Mouse (Mus musculus) liver, embryonic 13.5 days (tissue): Measurements from ENCODE around the gene Sh3kbp1. TPM values are rescaled to one million over a fixed set of nuclear protein-coding genes. Genes with fewer than 3 reads are reported as not detected.

Source experiments
- ATAC-seq: fragments of 200-750 bp; cut with Nextera tagmentation; 2 replicates; pipeline ENCODE4 v1.8.0; 2017; ENCODE audit warnings: low read depth, mild to moderate bottlenecking, moderate number of reproducible peaks, moderate library complexity
- DNase-seq: peaks from one replicate; pipeline ENCODE4 v3.0.0; 2022
- H3K27ac ChIP-seq: fragments of 300-500 bp; sonication (generic); 2 replicates; pipeline ENCODE4 v1.5.1; 2015; ENCODE audit warnings: moderate library complexity, mild to moderate bottlenecking, inconsistent platforms
- H3K27me3 ChIP-seq: fragments of 300-500 bp; sonication (generic); 2 replicates; pipeline ENCODE4 v1.6.1; 2015; ENCODE audit warnings: mild to moderate bottlenecking, inconsistent platforms
- H3K36me3 ChIP-seq: fragments of 300-500 bp; sonication (generic); 2 replicates; pipeline ENCODE4 v1.6.1; 2015; ENCODE audit warnings: mild to moderate bottlenecking, inconsistent platforms
- H3K4me1 ChIP-seq: fragments of 300-500 bp; sonication (generic); replicated peaks from 2 replicates; pipeline ENCODE4 v1.6.1; 2015; ENCODE audit warnings: inconsistent platforms
- H3K4me2 ChIP-seq: fragments of 300-500 bp; sonication (generic); 2 replicates; pipeline ENCODE4 v1.6.1; 2015; ENCODE audit warnings: inconsistent platforms, mild to moderate bottlenecking, moderate library complexity
- H3K4me3 ChIP-seq: fragments of 300-500 bp; sonication (generic); replicated peaks from 2 replicates; pipeline ENCODE4 v1.5.1; 2015; ENCODE audit warnings: mild to moderate bottlenecking, inconsistent platforms
- H3K9ac ChIP-seq: fragments of 300-500 bp; sonication (generic); 2 replicates; pipeline ENCODE4 v1.6.1; 2015; ENCODE audit warnings: mild to moderate bottlenecking, inconsistent platforms
- H3K9me3 ChIP-seq: fragments of 300-500 bp; sonication (generic); replicated peaks from 2 replicates; pipeline ENCODE4 v1.6.1; 2016; ENCODE audit warnings: inconsistent platforms
- WGBS: fragments of 180-500 bp; shearing (Covaris S2); methylation state at CpG from one replicate; pipeline ENCODE4 v1.1.7; 2015; ENCODE audit not compliant: insufficient replicate concordance; 5-methylcytosine and 5-hydroxymethylcytosine counted together
- polyA plus RNA-seq: library from polyadenylated mRNA; unstranded; fragments of >200 nt; fragmentation: Nextera tagmentation; extraction: Ambion mirVana; gene quantifications from 2 replicates; pipeline ENCODE4 v1.2.1, GENCODE M21; 2015

Sh3kbp1 gene
- polyA plus RNA-seq, 1 experiment from 2014 or later: 10.7 TPM

GRCm38 (mm10) chrX:159638500-159639227 is 11.6 kb downstream of the Sh3kbp1 start:
- H3K9ac ChIP-seq: no peak overlapping the region
- H3K4me2 ChIP-seq: no peak overlapping the region
- whole genome bisulfite sequencing: 38% methylated on average over 4 of the region's 4 CpGs
- ATAC-seq (peak; percentile 54; the same call in 1 of the 2 replicates), DNase-seq (no peak)
- H3K4me3 ChIP-seq: no peak overlapping the region
- no peaks in the 10 kb centered on the region for H3K27me3 ChIP-seq
- no peaks in the 10 kb centered on the region for H3K9me3 ChIP-seq
- peaks cover 13% of the 10 kb centered on the region for H3K4me1 ChIP-seq
- H3K27ac ChIP-seq: no peak overlapping the region
- no peaks in the 10 kb centered on the region for H3K36me3 ChIP-seq

GRCm38 (mm10) chrX:159639991-159640390 is 12.9 kb downstream of the Sh3kbp1 start:
- Histone ChIP-seq H3K27me3 (no peaks in the 10 kb centered on the region), H3K27ac (no peak overlapping the region; the same call in 1 of the 2 replicates), H3K36me3 (no peaks in the 10 kb centered on the region), H3K4me1 (peaks cover 13% of the 10 kb centered on the region), H3K9me3 (no peaks in the 10 kb centered on the region), H3K4me3 (no peak overlapping the region), H3K9ac (no peak overlapping the region), H3K4me2 (no peak overlapping the region)
- ATAC-seq (peak; percentile 63; the same call in 1 of the 2 replicates), DNase-seq (no peak)
- WGBS: 35% methylated on average over 4 of the region's 4 CpGs

GRCm38 (mm10) chrX:159645314-159645713 is 18.2 kb downstream of the Sh3kbp1 start:
- H3K9ac ChIP-seq: no peak overlapping the region
- no peak overlapping the region for H3K4me2 ChIP-seq
- H3K4me1 ChIP-seq: peaks cover 5% of the 10 kb centered on the region; the same call in 1 of the 2 replicates
- no peaks in the 10 kb centered on the region for H3K9me3 ChIP-seq
- 45% methylated on average over 3 of the region's 3 CpGs for WGBS
- ATAC-seq (no peak), DNase-seq (no peak)
- H3K27me3 ChIP-seq: no peaks in the 10 kb centered on the region
- H3K27ac ChIP-seq: no peak overlapping the region
- H3K36me3 ChIP-seq: no peaks in the 10 kb centered on the region
- H3K4me3 ChIP-seq: no peak overlapping the region

- Histone ChIP-seq H3K4me2 (no peak overlapping the region), H3K9me3 (no peaks in the 10 kb centered on the region), H3K4me3 (no peak overlapping the region), H3K9ac (no peak overlapping the region), H3K27ac (no peak overlapping the region), H3K36me3 (no peaks in the 10 kb centered on the region), H3K27me3 (no peaks in the 10 kb centered on the region), H3K4me1 (peaks cover 12% of the 10 kb centered on the region)
- no peak for DNase-seq
- WGBS: 33% methylated on average over 5 of the region's 5 CpGs
- ATAC-seq: no peak
Observed at GRCm38 (mm10) chrX:159647564-159647963, 20.5 kb downstream of the Sh3kbp1 start.

- Histone ChIP-seq H3K36me3 (no peaks in the 10 kb centered on the region), H3K27me3 (no peaks in the 10 kb centered on the region), H3K4me3 (no peak overlapping the region), H3K4me2 (no peak overlapping the region), H3K27ac (no peak overlapping the region), H3K9me3 (no peaks in the 10 kb centered on the region), H3K4me1 (peaks cover 12% of the 10 kb centered on the region), H3K9ac (no peak overlapping the region)
- ATAC-seq (no peak), DNase-seq (no peak)
- WGBS: 45% methylated on average over 3 of the region's 3 CpGs
Observed at GRCm38 (mm10) chrX:159648598-159648997, 21.5 kb downstream of the Sh3kbp1 start.

GRCm38 (mm10) chrX:159650130-159650678 is 23.1 kb downstream of the Sh3kbp1 start:
- 33% methylated on average over 11 of the region's 11 CpGs for WGBS
- H3K4me2 ChIP-seq: peak overlapping the region; percentile 26; the same call in 1 of the 2 replicates
- H3K36me3 ChIP-seq: no peaks in the 10 kb centered on the region
- H3K4me1 ChIP-seq: peaks cover 12% of the 10 kb centered on the region
- no peak for DNase-seq
- no peaks in the 10 kb centered on the region for H3K27me3 ChIP-seq
- H3K27ac ChIP-seq: no peak overlapping the region
- no peak overlapping the region for H3K4me3 ChIP-seq
- peak; percentile 43 for ATAC-seq
- H3K9ac ChIP-seq: no peak overlapping the region
- no peaks in the 10 kb centered on the region for H3K9me3 ChIP-seq

- H3K9ac ChIP-seq: no peak overlapping the region
- H3K36me3 ChIP-seq: no peaks in the 10 kb centered on the region
- no peaks in the 10 kb centered on the region for H3K27me3 ChIP-seq
- no peak overlapping the region for H3K4me3 ChIP-seq
- peak; percentile 31; the same call in 1 of the 2 replicates for ATAC-seq
- no peak overlapping the region for H3K27ac ChIP-seq
- 51% methylated on average over 6 of the region's 6 CpGs for WGBS
- H3K9me3 ChIP-seq: no peaks in the 10 kb centered on the region
- 0 out of 2 replicates have a peak overlapping the region, but pooled peaks have one; percentile 26 for H3K4me2 ChIP-seq
- no peak for DNase-seq
- H3K4me1 ChIP-seq: peaks cover 12% of the 10 kb centered on the region
Observed at GRCm38 (mm10) chrX:159650727-159651126, 23.7 kb downstream of the Sh3kbp1 start.

- DNase-seq (no peak), ATAC-seq (no peak)
- Histone ChIP-seq H3K36me3 (no peaks in the 10 kb centered on the region), H3K27ac (no peak overlapping the region), H3K9ac (no peak overlapping the region), H3K4me1 (peaks cover 11% of the 10 kb centered on the region; the same call in 1 of the 2 replicates), H3K4me3 (no peak overlapping the region), H3K4me2 (no peak overlapping the region), H3K9me3 (no peaks in the 10 kb centered on the region), H3K27me3 (no peaks in the 10 kb centered on the region)
- 69% methylated on average over 7 of the region's 7 CpGs for WGBS
Observed at GRCm38 (mm10) chrX:159671388-159671787, 44.3 kb downstream of the Sh3kbp1 start.

GRCm38 (mm10) chrX:159672466-159672865 is 45.4 kb downstream of the Sh3kbp1 start:
- ATAC-seq: no peak
- H3K9me3 ChIP-seq: no peaks in the 10 kb centered on the region
- no peak overlapping the region for H3K4me3 ChIP-seq
- H3K4me2 ChIP-seq: no peak overlapping the region
- H3K27ac ChIP-seq: no peak overlapping the region
- no peak overlapping the region for H3K9ac ChIP-seq
- H3K4me1 ChIP-seq: peaks cover 16% of the 10 kb centered on the region
- H3K36me3 ChIP-seq: no peaks in the 10 kb centered on the region
- WGBS: 37% methylated on average over 2 of the region's 2 CpGs
- no peak for DNase-seq
- H3K27me3 ChIP-seq: no peaks in the 10 kb centered on the region

GRCm38 (mm10) chrX:159676242-159676641 is 49.2 kb downstream of the Sh3kbp1 start:
- no peaks in the 10 kb centered on the region for H3K36me3 ChIP-seq
- H3K27me3 ChIP-seq: no peaks in the 10 kb centered on the region
- no peaks in the 10 kb centered on the region for H3K9me3 ChIP-seq
- H3K4me1 ChIP-seq: peaks cover 17% of the 10 kb centered on the region
- H3K4me3 ChIP-seq: no peak overlapping the region
- H3K4me2 ChIP-seq: no peak overlapping the region
- H3K9ac ChIP-seq: no peak overlapping the region
- WGBS: 18% methylated on average over 2 of the region's 2 CpGs
- DNase-seq: no peak
- H3K27ac ChIP-seq: no peak overlapping the region
- no peak for ATAC-seq

GRCm38 (mm10) chrX:159677585-159678319 is 50.7 kb downstream of the Sh3kbp1 start:
- WGBS: 29% methylated on average over 4 of the region's 4 CpGs

More at GRCm38 (mm10) chrX:159677585-159678319, 50.7 kb downstream of the Sh3kbp1 start:
- Histone ChIP-seq H3K36me3 (no peaks in the 10 kb centered on the region), H3K4me3 (no peak overlapping the region), H3K27me3 (no peaks in the 10 kb centered on the region), H3K9ac (no peak overlapping the region), H3K9me3 (no peaks in the 10 kb centered on the region), H3K27ac (no peak overlapping the region), H3K4me2 (no peak overlapping the region), H3K4me1 (peaks cover 17% of the 10 kb centered on the region)
- DNase-seq (no peak), ATAC-seq (no peak)
